Mouse (Mus musculus): ENCODE results near the gene Gpbp1. TPM values are rescaled to one million over a fixed set of nuclear protein-coding genes. Genes with fewer than 3 reads are reported as not detected.

The Gpbp1 gene
- total RNA-seq, 2 experiments from 2014 or later, result 75.1 to 82.4 TPM

DNA sequence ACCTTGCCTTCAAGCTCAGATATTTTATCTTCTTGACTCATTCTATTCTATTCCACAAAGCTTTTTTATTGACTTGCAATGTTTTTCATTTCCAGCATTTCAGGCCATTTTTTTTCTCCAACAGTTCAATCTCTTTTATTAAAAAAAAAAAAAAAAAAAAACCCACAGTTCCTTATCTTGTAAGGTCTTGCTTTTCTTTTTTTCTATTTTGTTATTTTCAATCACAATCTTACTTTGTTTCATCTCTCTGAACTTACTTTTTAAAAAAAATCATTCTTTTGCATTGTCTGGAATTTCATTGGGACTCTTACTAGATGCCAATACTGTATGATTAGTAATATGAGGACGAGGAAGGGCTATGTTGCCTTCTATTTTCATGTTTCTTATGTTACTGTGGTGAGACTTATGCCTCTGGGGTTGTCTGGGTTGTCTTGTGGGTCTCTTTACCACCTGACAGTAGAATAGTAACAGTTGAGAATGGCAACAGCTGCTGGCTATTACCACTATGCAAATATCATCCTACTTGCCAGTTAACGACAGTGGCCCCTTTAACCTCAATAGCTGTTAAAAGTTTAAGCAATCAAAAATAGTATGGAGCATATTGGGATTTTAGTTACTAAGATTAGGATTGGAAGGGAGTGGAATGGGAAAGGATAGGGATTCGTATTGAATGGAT lies 19.2 kb downstream of the Gpbp1 start:
- DNase-seq (ENCODE audit: low spot score in 2 of 2), result no peak

DNA sequence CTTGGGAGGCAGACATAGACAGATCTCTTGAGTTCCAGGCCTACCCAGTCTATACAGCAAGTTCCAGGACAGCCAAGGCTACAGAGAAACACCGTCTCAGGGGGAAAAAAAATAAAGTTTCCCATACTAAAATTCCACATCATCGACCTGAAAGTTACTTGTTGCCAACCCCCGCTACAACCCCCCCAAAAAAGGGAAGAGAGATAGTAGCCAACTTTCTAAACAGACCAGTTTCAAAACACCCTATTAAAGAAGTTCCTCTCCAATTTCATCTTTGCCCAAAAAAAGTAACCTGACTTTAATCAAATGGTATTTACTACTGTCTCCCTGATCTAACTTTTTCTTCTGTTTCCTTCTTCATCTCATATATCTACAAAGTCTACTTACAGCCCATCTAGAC lies 22.6 kb downstream of the Gpbp1 start:
- no peak for DNase-seq (ENCODE audit: low spot score in 2 of 2)

DNA sequence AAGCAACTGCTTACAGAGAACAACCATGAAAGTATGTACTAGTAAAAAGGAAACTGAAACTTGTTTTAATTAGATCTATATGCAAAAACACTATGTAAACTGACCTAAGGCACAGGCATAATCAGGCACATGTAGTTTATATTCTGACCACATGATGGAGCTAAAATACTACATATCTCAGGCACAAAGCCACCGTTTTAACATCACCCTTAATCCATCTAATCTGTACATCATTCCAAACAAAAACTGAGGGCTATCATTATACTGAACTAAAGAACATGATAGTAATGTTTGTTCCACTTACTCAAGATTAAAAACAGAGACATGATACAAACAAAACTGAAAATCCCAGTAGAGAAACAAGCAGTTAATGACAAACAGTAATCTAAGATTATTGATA lies 28.5 kb downstream of the Gpbp1 start:
- DNase-seq (ENCODE audit: low spot score in 2 of 2), result no peak

DNA sequence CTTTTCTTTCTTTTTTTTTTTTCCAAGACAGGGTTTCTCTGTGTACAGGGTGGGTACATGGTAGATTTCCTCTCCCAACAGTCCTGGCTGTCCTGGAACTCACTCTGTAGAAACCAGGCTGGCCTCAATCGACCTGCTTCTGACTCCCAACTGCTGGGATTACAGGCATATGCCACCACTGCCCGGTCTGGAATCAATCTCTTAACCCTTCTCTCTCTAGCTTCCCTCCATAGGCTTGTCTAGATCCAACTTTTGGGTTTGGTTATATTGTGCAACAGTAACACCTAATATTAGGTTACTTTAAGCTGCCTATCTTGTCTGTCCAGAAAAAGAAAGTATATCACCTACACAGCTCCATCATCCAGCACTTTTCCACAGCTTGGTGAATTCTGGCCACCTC lies 33.1 kb downstream of the Gpbp1 start:
- DNase-seq (ENCODE audit: low spot score in 2 of 2), result no peak

DNA sequence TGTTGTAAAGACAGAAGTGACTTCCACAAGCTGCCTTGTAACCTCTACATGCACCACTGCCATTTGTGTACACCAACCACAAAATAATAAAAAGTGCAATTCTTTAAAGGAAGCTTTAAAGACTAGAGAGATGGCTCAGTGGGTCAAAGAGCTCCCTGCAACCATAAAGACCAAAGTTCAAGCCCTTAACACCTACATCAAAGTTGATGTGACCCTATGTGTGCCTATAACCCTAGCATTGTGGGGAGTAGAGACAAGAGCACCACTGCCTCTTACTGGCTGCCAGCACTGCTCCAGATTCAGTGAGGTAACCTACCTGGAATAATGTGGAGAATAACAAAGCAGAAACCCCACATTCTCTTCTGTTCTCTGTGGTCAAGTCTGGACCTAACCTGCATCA lies 45.6 kb downstream of the Gpbp1 start:
- DNase-seq (ENCODE audit: low spot score in 2 of 2), result no peak

DNA sequence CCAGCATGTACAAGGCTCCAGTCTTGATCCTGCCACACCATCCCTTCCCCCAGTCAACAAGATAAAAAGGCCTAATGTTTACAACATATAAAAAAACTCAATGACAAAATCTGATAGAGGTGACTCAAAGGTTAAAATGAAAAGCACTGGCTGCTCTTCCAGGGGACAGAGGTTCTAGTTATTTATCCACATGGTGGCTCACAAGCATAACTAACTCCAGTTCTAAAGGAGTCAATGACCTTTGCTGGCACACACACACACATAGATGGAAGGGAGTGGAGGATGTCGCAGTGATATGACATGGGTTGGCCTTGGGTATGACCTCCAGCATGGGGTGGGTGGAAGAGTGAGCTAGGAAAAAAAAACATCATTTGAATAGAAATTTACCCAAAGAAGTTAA lies 58.7 kb downstream of the Gpbp1 start:
- no peak for DNase-seq (ENCODE audit: low spot score in 2 of 2)

DNA sequence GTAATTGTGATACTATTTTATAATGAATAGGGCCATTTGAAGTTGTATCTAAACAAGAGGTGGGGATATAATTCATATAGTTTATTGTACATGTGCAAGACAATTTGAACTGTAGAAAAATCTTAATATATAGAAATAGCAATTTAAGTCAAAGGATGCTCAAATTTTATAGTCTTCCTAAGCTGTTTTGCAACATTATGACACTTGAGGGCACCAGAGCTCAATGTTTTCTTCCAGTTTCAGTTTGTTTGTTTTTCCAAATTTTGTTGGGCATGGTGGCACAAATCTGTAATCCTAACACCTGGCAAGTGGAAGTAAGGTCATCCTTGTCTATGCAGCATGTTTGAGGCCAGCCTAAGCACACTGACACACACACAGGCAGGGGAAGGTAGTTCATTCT lies 68.6 kb downstream of the Gpbp1 start:
- DNase-seq (ENCODE audit: low spot score in 2 of 2), result no peak

DNA sequence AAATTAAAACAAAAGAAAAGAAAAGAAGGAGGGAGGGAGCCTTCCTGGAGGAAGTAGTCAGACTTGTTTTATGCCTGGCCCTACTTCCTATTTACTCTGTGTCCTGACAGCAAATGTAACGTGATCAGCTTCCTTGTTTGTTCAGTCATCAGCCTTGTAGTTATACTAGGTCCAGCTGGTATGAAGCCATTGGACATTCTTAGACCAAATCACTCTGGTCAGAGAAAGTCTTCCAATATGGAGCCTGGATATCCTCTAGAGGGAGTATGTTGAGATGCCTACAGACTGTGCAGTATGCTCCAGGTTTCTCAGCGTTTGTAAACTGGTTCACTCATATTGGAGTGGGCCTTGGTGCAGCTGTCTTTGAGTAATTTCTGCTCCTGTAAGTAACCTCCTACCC lies 71.8 kb downstream of the Gpbp1 start:
- DNase-seq (ENCODE audit: low spot score in 2 of 2), result no peak

DNA sequence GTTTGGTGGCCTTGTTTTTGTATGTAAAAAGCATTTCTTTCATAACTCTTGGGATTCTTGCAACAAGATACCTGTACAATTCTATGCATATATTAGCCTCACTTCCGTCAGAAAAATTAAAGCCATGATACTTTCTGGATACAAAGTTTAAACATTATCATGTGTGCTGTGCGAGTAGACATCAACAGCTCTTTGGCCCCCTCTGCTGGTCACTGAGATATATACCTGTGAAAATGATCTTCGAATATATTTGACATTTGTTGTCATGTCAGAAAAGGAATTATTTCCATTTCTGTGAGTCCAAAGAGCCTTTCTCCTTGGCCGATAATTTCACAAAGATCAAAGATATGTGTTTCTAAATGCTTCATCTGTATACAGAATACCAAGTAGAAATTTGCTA lies 76.8 kb downstream of the Gpbp1 start:
- peak; percentile 78 to 80 for DNase-seq (ENCODE audit: low spot score in 2 of 2)

DNA sequence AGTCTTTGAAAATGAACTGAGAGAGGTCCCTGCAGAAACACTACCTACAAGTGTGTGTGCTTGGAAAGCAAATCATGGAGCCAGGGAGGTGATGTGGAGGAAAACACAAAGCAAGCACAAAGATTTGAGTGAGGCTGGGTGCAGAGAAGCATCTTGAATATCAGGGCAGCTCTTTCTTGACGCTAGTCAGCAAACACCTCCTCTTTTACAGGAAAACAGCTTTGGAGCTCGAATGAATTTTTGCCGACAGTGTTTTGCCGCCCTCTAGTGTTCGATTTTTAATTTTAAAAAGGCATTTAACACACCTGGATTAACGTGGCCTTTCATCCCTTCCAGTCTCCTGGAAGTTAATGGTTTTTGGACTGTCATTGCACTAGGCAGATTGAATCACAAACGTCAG lies 79.1 kb downstream of the Gpbp1 start:
- peak; percentile 29 to 51 for DNase-seq (ENCODE audit: low spot score in 2 of 2)

DNA sequence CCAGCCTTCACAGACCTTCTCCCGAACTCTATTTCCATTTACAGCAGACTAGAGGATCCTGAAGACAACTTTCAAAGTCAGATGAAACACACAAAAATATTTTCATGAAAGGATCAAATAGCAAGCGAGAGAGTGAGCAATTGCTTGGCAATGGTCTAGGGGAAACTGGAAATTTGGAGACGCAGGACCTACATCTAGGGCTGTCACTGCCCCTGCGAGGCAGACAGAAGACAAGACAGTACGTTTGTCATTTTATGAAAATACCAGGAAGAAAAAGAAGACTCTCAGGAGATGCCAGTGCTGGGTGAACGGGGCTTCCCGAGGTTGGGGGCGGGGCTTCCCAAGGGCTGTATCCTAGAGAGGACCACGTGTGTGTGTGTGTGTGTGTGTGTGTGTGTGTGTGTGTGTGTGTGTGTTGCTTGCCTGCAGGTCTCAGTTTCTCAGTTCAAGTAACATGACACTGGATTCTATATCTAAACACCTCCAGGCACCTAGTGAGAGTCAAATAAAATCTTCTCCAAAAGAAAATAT lies 83.0 kb downstream of the Gpbp1 start:
- no peak for DNase-seq (ENCODE audit: low spot score in 2 of 2)

DNA sequence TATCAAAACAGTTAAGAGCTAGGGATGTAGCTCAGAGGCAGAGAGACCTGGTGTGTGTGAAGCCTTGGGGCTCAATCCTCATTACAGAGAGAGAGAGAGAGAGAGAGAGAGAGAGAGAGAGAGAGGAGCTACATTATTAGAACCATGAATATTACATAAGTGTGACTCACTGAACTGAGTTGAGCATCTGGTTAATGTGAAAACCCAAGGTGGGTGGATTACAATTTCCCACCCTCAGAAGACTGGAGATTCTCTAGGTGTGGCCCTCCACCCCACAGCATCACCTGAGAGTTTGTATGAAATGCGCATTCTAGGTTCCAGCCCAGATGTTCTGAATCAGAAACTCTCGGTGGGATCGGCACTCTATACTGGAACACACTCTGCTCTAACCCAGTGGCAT lies 84.0 kb downstream of the Gpbp1 start:
- DNase-seq (ENCODE audit: low spot score in 2 of 2), result no peak

DNA sequence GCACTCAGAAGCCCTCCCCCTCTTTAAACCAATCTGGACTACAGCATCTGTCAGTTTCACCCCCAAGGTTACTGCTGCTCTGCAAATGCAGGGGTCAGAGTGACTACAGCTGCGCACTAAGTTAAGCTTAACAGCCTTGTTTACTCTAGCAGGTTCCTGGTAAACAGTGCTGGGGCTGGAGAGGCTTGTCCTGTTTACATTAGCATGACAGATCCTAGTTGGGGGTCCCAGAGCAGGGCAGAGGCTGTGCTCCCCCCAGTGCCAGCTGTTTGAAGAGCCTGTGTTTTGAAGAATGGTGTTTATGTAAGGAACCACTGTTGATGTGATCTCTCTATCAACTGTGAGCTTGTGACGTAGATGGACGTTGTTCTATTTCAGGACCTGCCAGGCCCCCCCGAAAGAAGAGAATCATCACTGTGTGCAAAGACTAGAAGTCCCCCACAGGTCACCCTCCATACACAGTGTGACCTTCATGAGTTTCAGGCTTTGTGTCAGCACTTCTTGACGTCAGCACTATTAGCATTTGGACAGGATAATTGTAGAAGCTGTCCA lies 92.2 kb downstream of the Gpbp1 start:
- no peak for DNase-seq (ENCODE audit: low spot score in 2 of 2)

DNA sequence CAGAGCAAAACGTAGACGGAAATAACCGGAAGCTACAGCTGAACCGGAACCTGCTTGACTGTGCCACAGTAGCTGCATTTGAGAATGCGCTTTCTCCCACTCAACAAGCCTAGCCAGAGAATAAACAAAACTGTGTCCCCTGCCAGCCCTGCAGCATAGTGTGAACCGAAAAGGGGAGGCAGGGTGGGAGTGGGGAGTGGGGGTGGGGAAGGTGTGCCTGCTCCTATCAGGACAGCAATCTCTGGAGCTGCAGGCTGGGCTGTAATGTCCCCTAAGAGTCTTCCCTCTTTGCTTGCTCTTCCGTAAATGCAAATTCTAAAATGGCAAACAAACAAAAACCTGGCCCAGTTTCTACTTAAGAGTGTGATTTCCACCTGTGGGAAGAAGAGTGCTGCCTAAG lies 92.8 kb downstream of the Gpbp1 start:
- DNase-seq (ENCODE audit: low spot score in 2 of 2), result no peak

DNA sequence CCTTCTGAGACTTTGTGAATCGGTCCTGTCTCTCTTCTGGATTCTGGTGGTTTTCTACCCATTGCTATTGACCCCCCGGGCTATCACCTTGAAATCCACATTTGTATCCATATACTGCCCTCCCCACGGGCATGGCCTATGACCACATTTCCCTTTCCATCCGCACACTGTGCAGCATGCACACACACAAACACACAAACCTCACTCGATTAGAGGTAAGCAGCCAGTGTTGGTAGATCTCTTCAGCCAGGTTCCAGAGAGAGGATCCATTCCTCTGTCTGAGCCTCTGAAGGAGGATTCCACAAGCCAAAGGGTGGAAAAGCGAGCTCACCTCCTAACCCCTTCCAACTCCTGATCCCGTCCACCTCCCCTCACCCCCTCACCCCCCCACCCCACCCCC lies 94.4 kb downstream of the Gpbp1 start:
- no peak for DNase-seq (ENCODE audit: low spot score in 2 of 2)

DNA sequence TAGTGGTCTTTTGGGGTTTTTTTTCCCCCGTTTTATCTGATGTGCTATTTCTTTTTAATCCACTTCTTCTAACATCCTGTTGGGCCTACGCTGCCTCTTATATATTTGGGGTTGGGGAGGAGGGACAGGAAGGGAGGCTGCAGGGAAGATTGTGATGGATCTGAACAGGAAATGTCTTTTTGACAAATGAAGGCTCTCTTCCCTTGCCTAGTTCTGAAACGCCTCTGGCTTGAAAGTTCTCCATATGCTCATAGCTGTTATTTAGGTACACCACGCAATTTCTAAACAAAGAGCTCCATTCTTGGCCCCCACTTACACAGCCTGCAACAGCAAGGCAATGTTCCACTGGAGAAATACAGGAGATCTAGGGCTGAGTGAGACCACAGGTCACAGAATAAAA lies 95.0 kb downstream of the Gpbp1 start:
- DNase-seq (ENCODE audit: low spot score in 2 of 2), result no peak

DNA sequence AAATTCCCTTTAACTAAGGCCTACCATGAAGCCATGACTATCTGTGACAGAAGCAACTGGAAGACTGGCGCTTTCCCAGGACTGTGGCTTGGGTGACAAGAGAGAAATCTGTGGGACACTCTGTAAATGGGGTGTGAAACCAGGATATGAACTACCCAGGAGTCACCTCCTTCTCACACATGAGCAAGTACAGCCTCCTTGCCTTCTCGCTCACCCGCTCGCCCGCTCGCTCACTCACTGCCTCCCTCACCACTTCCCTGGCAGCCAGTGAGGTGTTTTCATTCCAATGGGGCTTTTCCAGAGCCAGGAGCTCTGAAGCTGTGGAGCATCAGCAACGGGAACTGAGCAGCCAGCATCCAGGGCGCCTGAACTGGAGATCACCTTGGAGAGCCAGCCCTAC lies 95.6 kb downstream of the Gpbp1 start:
- DNase-seq (ENCODE audit: low spot score in 2 of 2), result peak; percentile 54 to 59

DNA sequence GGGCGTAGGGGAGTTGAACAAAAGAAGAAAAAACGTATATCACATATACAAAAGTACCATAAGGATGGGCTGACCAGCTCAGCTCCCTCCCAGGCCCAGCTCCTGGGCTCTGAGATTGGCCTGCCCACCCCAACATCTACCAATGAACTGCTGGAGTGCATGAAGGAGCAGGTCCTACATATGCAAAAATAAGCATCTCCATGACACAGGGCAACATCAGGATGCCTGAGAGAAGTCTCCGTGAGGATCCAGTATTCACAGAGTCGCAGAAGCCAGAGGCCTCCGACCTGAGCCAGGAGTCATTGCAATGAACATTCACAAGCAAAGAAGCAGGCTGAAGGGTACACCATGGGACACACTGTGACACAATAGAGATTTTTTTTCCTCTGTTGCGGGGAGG lies 96.5 kb downstream of the Gpbp1 start:
- no peak for DNase-seq (ENCODE audit: low spot score in 2 of 2)

DNA sequence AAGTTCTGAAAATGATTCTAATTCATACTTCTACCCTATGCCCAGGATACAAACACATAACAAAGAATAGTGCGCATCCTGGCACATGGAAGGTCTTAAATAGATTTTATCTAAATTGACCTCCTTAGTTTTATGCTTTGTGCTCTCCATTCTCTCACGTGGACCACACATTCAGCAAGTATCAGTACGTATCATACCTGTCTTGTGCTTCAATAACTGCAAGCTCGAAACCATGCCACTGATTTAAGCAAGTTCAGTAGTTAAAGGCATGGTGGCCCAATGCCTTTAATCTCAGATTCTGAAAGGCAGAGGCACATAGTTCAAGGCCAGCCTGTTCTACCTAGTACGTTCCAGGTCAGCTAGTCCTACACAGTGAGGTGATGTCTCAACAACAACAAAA lies 98.5 kb downstream of the Gpbp1 start:
- no peak for DNase-seq (ENCODE audit: low spot score in 2 of 2)

DNA sequence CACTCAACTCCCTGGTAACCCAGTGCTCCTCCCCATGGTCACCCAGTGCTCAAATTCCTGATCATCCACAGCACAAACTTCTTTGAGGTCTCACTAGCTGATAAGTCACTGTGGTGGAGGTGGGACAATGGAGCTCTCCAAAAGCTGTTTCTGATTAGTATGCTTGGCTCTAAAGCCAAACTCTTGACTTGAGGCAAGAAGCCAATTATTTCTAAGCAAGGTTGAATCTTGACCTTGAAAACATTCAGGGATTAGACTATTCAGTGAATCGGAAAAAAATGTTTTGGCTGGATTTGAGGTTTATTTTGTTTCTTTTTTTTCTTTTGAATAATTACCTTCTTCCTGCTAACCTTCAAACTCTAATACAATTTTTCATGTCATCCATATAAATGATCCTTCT lies 98.9 kb downstream of the Gpbp1 start:
- DNase-seq (ENCODE audit: low spot score in 2 of 2), result no peak

DNA sequence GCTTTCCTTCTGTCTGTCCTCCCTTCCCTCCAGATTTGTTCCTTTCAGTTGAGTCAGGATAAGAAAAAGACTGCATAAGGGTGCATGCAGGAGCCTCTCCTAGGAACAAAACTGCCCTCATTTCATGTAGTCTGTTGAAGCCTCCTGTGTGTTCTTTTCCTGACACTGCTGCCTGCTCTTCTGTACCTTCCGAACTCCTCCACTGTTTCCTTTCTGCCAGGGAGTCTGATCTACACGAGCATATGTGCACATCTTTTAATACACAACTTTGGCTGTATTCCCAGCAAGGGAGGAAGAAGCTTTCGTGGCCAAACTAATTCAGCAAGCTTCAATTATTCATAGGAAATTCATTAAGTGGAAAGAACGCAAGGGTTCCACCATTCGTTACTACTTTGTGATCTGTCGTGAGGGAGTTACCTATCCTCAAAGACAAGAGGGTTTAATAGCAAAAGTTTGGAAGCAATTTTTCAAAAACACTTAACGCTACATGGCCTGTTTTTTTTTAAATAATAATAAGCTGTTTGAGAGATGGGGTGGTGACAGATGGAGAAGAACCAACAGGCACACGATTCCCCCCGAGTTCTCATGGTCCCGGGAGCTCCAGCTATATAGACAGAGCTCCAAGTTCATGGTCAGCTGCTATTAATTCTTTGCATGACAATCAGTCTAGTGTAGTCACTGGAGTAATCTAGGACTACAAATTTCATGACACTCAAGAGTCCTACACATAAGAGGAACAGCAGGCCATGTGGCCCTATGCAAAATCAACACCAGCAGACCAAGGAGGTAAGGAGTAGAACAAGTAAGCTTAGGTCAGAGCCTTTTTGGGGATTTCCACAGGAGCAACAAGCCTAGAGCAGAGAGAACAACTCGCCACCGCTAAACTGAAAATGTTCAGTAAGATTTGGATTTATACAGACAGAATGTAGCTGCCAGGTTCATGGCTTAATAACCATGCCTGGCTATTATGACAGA lies 105.6 kb downstream of the Gpbp1 start:
- DNase-seq (ENCODE audit: low spot score in 2 of 2), result no peak
